Mouse (Mus musculus) liver, adult (tissue): Measurements from ENCODE around the gene Tppp3.

ENCODE experiments used
- GATA4 ChIP-seq: IDR thresholded peaks from 2 replicates; pipeline ENCODE4 v1.6.1; 2014; ENCODE audit warnings: mild to moderate bottlenecking, low read length; ENCODE audit not compliant: insufficient replicate concordance

The Tppp3 gene

DNA sequence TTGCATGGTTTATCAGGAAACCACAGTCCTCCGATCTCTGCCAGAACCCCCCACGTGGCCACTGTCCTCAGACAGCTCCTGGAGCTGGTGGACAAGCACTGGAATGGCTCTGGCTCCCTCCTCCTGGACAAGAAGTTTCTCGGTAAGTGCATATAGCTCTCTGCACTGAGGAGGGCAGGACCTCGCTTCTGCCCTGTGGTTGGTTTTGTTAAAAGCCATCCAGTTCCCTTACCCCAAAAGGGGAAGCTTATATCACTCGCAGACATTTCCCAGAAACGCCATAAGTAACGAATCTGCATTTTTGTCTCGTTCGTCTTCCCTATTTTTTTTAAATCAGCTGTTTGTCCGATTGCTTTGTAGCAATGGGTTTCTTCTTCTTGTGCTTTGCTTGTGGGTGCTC, 16.1 kb downstream of the Tppp3 start:
- TF ChIP-seq GATA4 = no peak

DNA sequence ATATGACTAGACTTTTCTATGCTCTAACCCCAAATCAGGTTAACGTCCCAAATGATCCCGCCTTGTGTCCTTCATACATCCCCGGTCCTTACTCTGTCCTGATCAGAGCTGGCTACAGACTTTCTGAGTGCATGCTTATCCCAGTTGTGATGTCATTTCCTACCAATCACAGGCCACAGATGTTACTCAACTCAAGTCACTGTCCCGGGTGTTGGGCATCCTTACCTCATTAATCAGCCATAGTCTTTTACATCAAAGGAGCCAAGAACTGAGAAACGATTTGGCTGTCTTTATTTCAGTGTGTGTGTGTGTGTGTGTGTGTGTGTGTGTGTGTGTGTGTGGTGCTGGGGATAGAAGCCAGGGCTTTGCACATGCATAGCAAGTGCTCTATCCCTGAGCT, 17.2 kb downstream of the Tppp3 start:
- TF ChIP-seq GATA4 = no peak

DNA sequence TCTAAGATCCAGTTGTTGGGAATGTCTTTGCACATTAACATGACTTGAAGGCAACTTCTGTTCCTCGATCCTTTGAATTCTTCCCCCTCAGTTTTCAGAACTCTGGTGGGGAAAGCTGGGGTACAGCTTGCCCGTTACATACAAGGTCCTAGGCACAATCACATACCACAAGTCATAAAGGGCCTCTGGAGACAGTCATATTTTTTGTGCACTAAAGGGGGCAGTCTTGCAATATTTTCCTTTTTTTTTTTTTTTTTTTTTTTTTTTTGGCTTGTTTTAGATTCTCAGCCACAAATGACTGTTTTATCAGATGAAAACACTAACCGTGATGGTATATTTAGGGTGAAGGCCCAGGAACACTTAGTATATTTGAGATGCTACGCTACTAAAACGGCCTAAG, 18.0 kb downstream of the Tppp3 start:
- no peak for TF ChIP-seq GATA4

DNA sequence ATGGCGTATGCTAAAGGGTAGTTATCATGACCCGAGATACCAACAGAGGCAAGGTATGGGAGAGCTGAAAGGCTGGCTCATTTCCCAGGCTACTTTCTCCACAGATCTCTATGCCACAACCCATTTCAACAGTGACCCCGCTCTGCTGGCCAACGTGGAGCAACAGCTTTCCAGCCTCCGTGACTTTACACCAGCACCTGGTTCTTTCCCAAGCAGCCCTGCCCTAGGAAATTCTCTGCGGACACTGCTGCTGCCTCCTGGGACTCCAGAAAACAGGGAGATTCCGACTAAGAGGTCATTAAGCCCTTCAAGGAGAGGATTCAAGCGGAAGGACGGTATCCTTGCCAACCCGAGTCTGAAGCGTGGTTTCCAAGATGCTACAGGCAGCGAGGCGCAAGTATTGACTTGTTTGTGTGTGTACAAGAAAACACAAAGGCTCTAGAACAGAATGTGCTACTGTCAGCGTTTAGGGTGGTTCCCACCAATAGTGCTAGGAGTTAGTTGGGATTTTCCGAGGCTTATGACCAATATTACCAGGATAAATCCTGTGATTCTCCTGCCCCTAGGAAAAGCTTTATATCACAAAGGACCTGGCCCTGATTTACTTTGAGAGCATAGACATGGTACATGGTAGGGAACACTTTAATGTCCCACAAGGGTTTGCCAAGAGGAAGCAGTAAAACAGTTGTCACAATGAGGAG, 19.3 kb downstream of the Tppp3 start:
- no peak for TF ChIP-seq GATA4

DNA sequence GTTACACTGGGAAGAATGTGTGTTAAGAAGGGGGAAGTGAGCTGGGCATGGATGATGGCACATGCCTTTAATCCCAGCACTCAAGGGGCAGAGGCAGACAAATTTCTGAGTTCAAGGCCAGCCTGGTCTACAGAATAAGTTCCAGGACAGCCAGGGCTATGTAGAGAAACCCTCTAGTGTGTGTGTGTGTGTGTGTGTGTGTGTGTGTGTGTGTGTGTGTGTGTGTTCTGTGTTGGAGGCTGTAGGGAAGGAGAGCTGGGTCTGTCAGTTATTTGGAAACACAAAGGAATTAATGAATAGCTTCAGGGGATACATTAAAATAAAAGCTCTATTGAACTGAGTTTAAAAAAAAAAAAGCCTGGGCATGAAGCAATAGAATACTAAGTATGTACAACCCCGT, 20.3 kb downstream of the Tppp3 start:
- no peak for TF ChIP-seq GATA4

DNA sequence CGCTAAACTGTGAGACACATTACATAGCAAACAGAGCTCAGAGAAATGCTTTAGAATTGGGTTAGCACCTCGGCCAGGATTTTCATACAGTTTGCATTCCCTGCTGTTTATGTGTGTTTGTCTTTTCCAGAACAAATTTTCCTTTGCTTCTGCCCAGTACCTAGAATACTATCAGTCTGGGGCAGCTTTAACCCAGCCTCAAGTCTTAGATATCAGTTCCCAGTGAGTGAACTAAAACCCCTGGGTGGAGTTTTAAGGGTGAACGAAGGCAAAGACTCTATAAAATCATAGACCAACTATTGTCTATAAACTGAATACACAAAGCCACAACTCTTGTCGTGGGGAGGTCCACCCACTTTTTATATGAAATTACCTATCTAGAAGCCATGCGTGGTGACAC, 22.7 kb downstream of the Tppp3 start:
- no peak for TF ChIP-seq GATA4

DNA sequence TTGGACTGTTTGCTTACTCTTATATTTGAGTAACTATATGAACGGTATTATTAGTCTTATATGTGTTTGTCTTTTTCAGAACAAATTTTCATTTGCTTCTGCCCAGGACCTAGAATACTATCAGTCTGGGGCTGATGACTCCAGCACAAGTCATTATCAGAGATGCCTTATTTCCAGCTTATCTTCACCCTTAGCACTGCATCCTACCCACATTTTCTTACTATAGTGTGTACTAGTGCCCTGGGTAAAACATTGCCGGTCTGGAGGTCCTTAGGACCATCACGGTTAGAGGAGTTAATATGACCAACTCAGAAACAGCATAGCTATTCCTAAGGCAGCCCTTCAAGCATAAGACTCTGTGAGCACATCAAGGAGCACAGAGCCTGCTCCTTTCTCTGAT, 23.1 kb downstream of the Tppp3 start:
- TF ChIP-seq GATA4 = no peak

DNA sequence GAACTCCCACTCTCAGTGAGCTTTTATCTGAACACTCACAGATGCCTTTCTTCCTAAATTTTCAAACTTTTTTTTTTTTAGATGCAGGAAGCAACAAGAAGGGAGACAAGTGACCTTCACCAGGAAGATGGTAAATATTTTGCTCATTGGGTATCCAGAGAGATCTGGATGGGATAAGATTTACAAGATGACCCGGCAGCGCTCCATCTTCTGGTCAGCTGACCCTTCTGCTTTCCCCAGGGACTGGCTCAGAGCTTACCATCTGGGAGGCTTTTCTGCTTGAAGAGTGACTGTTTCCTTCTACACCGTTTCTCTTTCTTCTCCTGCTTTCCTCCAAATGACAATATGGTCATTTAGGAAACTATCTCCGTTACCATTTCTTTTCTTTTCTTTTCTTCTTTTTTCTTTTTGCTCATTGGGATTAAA, 25.2 kb downstream of the Tppp3 start:
- TF ChIP-seq GATA4 = no peak

DNA sequence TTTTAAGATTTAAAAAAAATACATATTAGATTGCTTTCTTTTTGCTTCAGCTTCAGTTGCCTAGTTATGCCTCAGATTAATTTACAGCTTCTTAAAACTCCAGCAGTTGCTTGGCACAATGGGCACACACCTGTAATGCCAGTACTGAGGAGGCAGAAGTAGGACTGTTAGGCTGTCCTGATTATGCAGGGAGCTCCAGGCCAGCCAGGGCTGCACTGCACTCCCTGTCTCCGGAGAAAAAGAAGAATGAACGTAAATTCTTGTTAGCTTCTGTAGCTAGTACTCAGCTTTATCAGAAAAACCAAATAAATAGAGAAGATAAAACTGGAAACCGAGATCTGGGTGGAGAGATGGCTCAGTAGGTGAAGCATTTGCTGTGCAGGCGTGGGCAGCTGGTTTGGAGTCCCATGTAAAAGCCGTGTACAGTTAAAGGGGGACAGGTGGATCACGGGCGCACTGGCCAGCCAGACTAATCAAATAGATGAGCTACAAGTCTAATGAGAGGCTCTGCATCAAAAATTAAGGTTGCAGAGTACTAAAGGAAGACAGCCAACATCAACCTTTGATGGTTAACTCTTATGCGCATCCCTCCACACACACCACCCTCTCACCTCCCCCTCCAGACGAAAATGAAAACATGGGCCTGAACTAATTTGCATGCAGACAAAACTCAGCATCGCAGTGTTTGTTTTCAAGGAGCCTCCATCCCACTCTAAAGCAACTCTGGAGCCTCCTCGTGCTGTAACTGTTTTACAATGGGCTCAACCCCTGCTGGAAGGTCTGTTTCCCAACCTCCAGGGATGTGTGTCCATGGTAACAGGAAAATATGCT, 25.8 kb downstream of the Tppp3 start:
- TF ChIP-seq GATA4 = no peak

DNA sequence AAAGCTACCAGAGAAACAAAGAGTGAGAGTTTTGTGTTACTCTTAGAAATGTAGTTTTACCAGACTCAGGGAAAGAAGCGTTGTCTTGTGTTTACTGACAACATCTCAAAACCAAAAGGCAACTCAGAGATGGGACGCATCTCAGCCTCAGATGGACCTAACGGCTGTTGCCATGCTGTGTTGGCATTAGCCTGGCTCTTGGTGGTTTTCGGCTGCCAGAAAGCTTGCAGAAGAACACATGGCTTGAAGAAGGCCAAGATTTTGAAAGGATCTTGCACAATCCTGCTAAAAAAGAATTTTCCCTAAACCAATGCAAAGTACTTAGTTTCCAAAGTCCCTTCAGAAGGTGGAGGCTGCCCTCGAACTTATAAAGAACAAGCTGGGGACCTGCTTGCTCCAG, 28.7 kb downstream of the Tppp3 start:
- no peak for TF ChIP-seq GATA4

DNA sequence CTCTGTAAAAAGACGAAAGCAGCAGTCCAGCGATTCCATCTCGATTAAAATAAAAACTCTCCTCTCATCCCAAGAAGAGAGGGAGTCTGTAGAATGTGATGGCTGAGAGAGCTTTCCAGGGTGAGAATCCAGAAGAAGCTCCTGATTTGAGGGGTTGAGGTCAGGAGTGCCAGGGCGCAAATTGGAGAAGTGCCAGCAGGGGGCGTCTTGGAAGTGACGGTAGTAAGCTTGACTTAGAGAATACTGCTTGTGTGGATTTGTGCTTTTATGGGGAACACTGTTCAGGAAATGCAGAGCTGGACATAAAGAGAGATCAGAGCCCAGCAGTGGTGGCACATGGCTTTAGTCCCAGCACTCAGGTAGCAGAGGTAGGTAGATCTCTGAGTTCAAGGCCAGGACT, 29.9 kb downstream of the Tppp3 start:
- no peak for TF ChIP-seq GATA4

DNA sequence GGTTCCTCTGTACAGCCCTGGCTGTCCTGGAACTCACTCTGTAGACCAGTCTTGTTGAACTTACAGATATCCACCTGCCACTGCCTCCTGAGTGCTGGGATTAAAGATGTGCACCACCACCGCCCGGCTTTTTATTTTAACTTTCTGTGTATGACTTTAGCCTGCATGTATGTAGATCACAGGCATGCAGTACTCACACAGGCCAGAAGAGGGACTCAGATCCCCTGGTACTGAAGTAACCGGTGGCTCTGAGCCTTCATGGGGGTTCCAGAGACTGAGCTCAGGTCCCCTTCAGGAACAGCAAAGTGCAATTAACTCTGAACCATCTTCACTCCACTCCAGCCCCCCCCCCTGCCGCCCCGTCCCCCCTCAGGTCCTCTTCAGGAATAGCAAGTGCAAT, 32.5 kb downstream of the Tppp3 start:
- TF ChIP-seq GATA4 = no peak

DNA sequence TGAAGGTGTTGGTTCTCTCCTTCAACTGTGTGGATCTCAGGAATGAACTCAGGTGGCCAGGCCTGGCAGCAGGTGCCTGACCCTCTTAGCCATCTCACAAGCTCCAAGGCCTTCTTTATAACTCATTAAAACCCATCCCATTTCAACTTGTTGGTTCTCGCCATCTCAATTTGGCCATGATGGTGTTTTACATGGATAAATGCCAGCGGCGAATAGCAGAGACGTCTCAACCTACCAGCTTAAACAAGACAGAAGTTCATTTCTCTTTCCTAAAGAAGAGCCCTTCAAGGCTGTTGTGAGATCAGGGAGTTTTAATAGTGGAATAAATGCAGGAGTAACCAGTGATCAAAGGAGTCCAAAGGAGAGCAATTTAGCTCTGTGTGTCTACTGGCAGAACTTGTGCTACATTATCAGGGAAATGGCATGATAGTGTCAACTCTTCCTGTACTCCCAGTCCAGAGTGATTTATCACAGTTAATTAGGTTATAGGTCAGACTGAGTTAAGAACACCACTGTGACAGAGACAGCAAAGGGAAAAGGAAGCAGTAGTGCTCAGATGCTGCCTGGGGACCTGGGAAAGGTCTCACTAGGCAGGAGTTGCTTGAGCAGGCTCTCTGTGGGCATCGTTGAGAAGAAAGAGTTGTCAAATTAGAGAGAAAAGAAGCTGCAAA, 34.1 kb downstream of the Tppp3 start:
- no peak for TF ChIP-seq GATA4

DNA sequence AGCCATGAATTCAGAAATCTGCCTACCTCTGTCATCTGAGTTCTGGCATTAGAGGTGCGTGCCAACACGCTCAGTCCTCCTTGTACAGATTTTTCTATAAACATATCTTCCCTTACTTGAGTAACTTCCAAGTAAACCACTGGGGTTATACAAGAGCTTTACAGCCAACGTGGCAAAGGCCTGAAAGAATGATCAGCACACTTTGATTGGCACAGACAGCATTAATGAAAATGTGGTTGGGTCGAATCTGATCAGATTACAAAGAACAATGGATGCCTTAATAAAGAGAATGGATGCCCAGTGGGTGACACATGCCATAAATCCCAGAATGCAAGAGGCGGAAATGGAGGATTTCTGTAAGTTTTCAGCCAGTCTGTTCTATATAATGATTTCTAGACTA, 35.1 kb downstream of the Tppp3 start:
- no peak for TF ChIP-seq GATA4

DNA sequence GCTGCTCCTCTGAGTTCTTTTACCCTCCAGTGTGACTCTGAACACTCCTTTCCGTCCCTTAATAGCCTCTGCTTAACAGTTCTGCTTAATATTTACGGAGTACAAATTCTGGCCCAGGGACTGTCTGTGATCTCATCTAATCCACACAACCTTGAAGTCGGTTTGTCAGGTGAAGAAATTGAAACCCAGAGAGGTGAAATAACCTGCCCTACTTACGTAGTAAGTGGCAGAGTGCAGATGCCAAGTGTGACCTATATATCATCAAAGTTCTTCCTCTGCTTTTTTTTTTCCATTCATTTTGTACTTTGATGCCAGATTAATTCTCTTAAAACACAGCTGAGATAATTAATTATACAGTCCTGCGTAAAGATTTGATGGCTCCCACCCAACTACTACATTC, 37.2 kb downstream of the Tppp3 start:
- TF ChIP-seq GATA4 = no peak

DNA sequence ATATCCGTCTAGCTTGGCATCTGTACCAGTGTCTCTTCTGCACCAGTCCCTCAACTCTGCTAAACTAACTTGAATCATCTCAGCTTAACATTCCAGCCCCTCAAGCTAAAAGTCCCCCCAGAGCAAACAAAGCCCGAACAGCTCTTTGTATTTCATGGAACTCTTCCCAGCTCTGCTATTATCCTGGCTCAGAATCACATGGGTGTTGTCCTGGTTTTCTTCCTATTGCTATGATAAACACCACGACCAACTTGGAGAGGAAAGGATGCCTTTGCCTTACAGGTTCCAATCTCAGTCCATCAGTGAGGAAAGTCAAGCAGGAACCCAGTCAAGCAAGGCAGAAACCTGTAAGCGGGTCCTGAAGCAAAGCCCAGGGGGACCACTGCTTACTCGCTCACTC, 37.8 kb downstream of the Tppp3 start:
- no peak for TF ChIP-seq GATA4

DNA sequence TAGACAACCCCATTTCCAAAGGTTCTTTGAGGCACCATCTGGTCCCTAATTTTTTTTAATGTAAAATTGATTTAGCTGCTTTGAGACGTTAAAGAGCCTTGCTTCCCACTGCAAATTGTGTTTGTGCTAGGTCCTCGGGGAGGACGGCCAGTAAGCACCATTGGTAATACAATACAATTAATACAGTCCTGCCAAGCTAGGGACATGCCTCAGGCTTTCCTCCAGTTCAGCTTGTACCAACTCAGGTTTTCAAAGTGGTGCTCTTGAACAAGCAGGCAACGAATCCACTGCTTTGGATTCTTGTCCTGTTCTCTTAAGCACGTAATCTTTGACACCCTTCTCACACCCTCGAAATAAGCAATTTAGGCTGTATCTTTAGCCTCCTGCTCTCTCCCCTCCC, 38.3 kb downstream of the Tppp3 start:
- TF ChIP-seq GATA4 = no peak
